Comparison of ENCODE assay signal across 31 mouse cellular contexts in the genomic region with DNA sequence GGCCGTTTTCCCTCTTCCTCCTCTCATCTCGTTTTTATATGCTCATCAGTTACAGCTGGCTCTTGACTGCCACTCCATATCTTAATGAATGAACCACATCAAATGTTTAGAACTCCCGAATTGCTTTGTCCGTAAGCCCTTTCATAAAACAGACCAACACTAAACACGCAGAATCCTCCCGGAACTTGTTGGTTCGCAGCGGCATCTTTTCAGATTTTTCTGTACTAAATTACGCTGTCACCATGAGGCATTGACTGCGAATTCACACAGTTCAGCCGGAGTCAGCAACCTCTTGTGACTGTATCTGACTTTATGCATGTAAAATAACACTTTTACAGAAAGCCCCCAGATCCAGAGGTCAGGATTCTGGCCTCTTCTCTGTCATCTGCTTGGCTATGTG. TPM values are rescaled to one million over a fixed set of nuclear protein-coding genes. Genes with fewer than 3 reads are reported as not detected.
DNase-seq lines count a peak whose midpoint lies in the region; ATAC-seq and TF ChIP-seq lines count a peak whose summit lies in the region.
"Had no signal": no experiment of that assay in that cellular context is flagged by ENCODE, and none has a peak within 500 bp of the region (broad histone marks: within the 10 kb centered on the region; RNA-seq: fewer than 3 reads in every experiment).

No protein-coding gene starts in this region.

- TF ChIP-seq EP300 in lung, postnatal 0 days (IDR thresholded peaks at IDR 0.05): no peak

- DNase-seq in lung, embryonic 14.5 days: peak; percentile 2
- no peak for DNase-seq in lung, postnatal 0 days (ENCODE audit: low spot score)
- no peak for DNase-seq in hindbrain, embryonic 14.5 days (ENCODE audit: low spot score)
- DNase-seq in midbrain, embryonic 11.5 days (ENCODE audit: low spot score, missing footprints): no peak
- no peak for DNase-seq in midbrain, postnatal 0 days (ENCODE audit: low spot score)
- DNase-seq in urinary bladder, adult 2 months (ENCODE audit: low spot score): no peak
- no peak for DNase-seq in gastrocnemius, adult 2 months
- DNase-seq: adrenal gland, postnatal 10 days; cerebellum, adult 9-10 months; gastrocnemius, postnatal 14 days; heart, adult 11 months; kidney, postnatal 36 days; layer of hippocampus, postnatal 36 days; liver, postnatal 0 days; lung, postnatal 14 days; right cerebral cortex, postnatal 4 days had no signal

- 58% methylated on average over 11 of the region's 11 CpGs for WGBS in lung, embryonic 14.5 days
- WGBS in lung, postnatal 0 days: 61% methylated on average over 11 of the region's 11 CpGs
- WGBS in hindbrain, embryonic 14.5 days: 24% methylated on average over 11 of the region's 11 CpGs
- WGBS in midbrain, embryonic 11.5 days: 40% methylated on average over 11 of the region's 11 CpGs
- 14% methylated on average over 11 of the region's 11 CpGs for WGBS in midbrain, postnatal 0 days

- H3K27me3 ChIP-seq in lung, embryonic 14.5 days (ENCODE audit: insufficient read depth, low read length): peaks cover 49% of the 10 kb centered on the region
- peaks cover 25% of the 10 kb centered on the region; the same call in 1 of the 2 replicates for H3K27me3 ChIP-seq in lung, postnatal 0 days (replicated peaks; ENCODE audit: insufficient read depth, low read length)
- H3K27me3 ChIP-seq in hindbrain, embryonic 14.5 days (ENCODE audit: control insufficient read depth, insufficient read depth, low read length): peaks cover 58% of the 10 kb centered on the region
- H3K27me3 ChIP-seq in midbrain, embryonic 11.5 days (ENCODE audit: control insufficient read depth, insufficient read depth, low read length): peaks cover 13% of the 10 kb centered on the region
- peaks cover 20% of the 10 kb centered on the region for H3K27me3 ChIP-seq in midbrain, postnatal 0 days (ENCODE audit: insufficient read depth, low read length)

- H3K4me2 ChIP-seq in lung, embryonic 14.5 days: no peak overlapping the region
- no peak overlapping the region for H3K4me2 ChIP-seq in lung, postnatal 0 days (replicated peaks; ENCODE audit: low read depth, low read length)
- H3K4me2 ChIP-seq in hindbrain, embryonic 14.5 days (replicated peaks): peak overlapping the region; percentile 36
- H3K4me2 ChIP-seq in midbrain, embryonic 11.5 days: peak overlapping the region; percentile 19; the same call in 1 of the 2 replicates
- peak overlapping the region; percentile 33 for H3K4me2 ChIP-seq in midbrain, postnatal 0 days (ENCODE audit: low read depth, low read length, poor library complexity, severe bottlenecking)
- H3K4me2 ChIP-seq: embryonic facial prominence, embryonic 15.5 days; heart, embryonic 11.5 days; kidney, embryonic 15.5 days; limb, embryonic 12.5 days; liver, embryonic 11.5 days had no signal

- no peak overlapping the region for H3K9ac ChIP-seq in lung, embryonic 14.5 days
- no peak overlapping the region for H3K9ac ChIP-seq in lung, postnatal 0 days (replicated peaks; ENCODE audit: low read depth)
- H3K9ac ChIP-seq in hindbrain, embryonic 14.5 days: no peak overlapping the region
- no peak overlapping the region for H3K9ac ChIP-seq in midbrain, embryonic 11.5 days (ENCODE audit: low read length)
- no peak overlapping the region for H3K9ac ChIP-seq in midbrain, postnatal 0 days (replicated peaks; ENCODE audit: low read length, poor library complexity, severe bottlenecking)
- H3K9ac ChIP-seq: embryonic facial prominence, embryonic 15.5 days; kidney, embryonic 15.5 days; limb, embryonic 12.5 days; liver, postnatal 0 days had no signal

- intact Hi-C loops in gastrocnemius, adult 2 months (cut with DNase I): no loop called here

- H3K9me3 ChIP-seq in lung, embryonic 14.5 days (ENCODE audit: low read depth, low read length): no peaks in the 10 kb centered on the region
- H3K9me3 ChIP-seq in lung, postnatal 0 days (ENCODE audit: low read length): no peaks in the 10 kb centered on the region
- no peaks in the 10 kb centered on the region for H3K9me3 ChIP-seq in hindbrain, embryonic 14.5 days (ENCODE audit: control insufficient read depth, low read length)
- no peaks in the 10 kb centered on the region for H3K9me3 ChIP-seq in midbrain, embryonic 11.5 days (ENCODE audit: control insufficient read depth, low read length)
- no peaks in the 10 kb centered on the region for H3K9me3 ChIP-seq in midbrain, postnatal 0 days (ENCODE audit: low read length)
- H3K9me3 ChIP-seq: embryonic facial prominence, embryonic 15.5 days; kidney, embryonic 15.5 days; limb, embryonic 12.5 days had no signal

- ATAC-seq in lung, embryonic 14.5 days (ENCODE audit: insufficient read depth): no peak
- no peak for ATAC-seq in lung, postnatal 0 days
- ATAC-seq in hindbrain, embryonic 14.5 days (ENCODE audit: low FRiP score): no peak
- no peak for ATAC-seq in midbrain, embryonic 11.5 days (ENCODE audit: low FRiP score)
- ATAC-seq in midbrain, postnatal 0 days (ENCODE audit: low FRiP score): no peak
- ATAC-seq: activated CD4-positive, CD25-positive, alpha-beta regulatory T cell, adult 4 months; intestine, postnatal 0 days; liver, postnatal 0 days had no signal

- H3K36me3 ChIP-seq in lung, embryonic 14.5 days (ENCODE audit: insufficient read depth): no peaks in the 10 kb centered on the region
- no peaks in the 10 kb centered on the region for H3K36me3 ChIP-seq in lung, postnatal 0 days (ENCODE audit: insufficient read depth, low read length)
- H3K36me3 ChIP-seq in hindbrain, embryonic 14.5 days (replicated peaks; ENCODE audit: control insufficient read depth, insufficient read depth): no peaks in the 10 kb centered on the region
- H3K36me3 ChIP-seq in midbrain, embryonic 11.5 days (ENCODE audit: control insufficient read depth, insufficient read depth, low read length): no peaks in the 10 kb centered on the region
- H3K36me3 ChIP-seq in midbrain, postnatal 0 days (ENCODE audit: insufficient read depth, low read length): no peaks in the 10 kb centered on the region
- H3K36me3 ChIP-seq: embryonic facial prominence, embryonic 15.5 days; kidney, embryonic 15.5 days; limb, embryonic 12.5 days had no signal

- TF ChIP-seq CTCF in lung, embryonic 14.5 days (IDR thresholded peaks at IDR 0.05; ENCODE audit: low read depth): no peak
- no peak for TF ChIP-seq CTCF in lung, postnatal 0 days (IDR thresholded peaks at IDR 0.05)
- TF ChIP-seq CTCF in midbrain, postnatal 0 days (IDR thresholded peaks at IDR 0.05): no peak
- no peak for TF ChIP-seq CTCF in gastrocnemius, adult 2 months (IDR thresholded peaks at IDR 0.05)

- no peaks in the 10 kb centered on the region for H3K4me1 ChIP-seq in lung, embryonic 14.5 days (ENCODE audit: insufficient read depth)
- no peaks in the 10 kb centered on the region for H3K4me1 ChIP-seq in lung, postnatal 0 days (ENCODE audit: insufficient read depth, low read depth, low read length)
- H3K4me1 ChIP-seq in hindbrain, embryonic 14.5 days (replicated peaks; ENCODE audit: control insufficient read depth, insufficient read depth, low read length): peaks cover 29% of the 10 kb centered on the region
- H3K4me1 ChIP-seq in midbrain, embryonic 11.5 days (ENCODE audit: control insufficient read depth, insufficient read depth, low read length): peaks cover 38% of the 10 kb centered on the region
- peaks cover 9% of the 10 kb centered on the region; the same call in 1 of the 2 replicates for H3K4me1 ChIP-seq in midbrain, postnatal 0 days (ENCODE audit: insufficient read depth, low read length)

- H3K4me3 ChIP-seq in lung, embryonic 14.5 days (ENCODE audit: low read depth, low read length): no peak overlapping the region
- no peak overlapping the region for H3K4me3 ChIP-seq in lung, postnatal 0 days (ENCODE audit: low read depth, low read length)
- H3K4me3 ChIP-seq in hindbrain, embryonic 14.5 days (replicated peaks; ENCODE audit: low read length): no peak overlapping the region
- no peak overlapping the region for H3K4me3 ChIP-seq in midbrain, embryonic 11.5 days (ENCODE audit: low read depth, low read length)
- no peak overlapping the region for H3K4me3 ChIP-seq in midbrain, postnatal 0 days (ENCODE audit: low read depth, low read length)
- H3K4me3 ChIP-seq in gastrocnemius, adult 2 months: no peak overlapping the region
- H3K4me3 ChIP-seq: embryonic facial prominence, embryonic 15.5 days; kidney, embryonic 15.5 days; limb, embryonic 12.5 days had no signal

- H3K27ac ChIP-seq in lung, embryonic 14.5 days (ENCODE audit: low read depth): no peak overlapping the region
- H3K27ac ChIP-seq in lung, postnatal 0 days (ENCODE audit: low read length): no peak overlapping the region
- H3K27ac ChIP-seq in hindbrain, embryonic 14.5 days: no peak overlapping the region
- no peak overlapping the region for H3K27ac ChIP-seq in midbrain, embryonic 11.5 days (ENCODE audit: low read depth, low read length)
- H3K27ac ChIP-seq in midbrain, postnatal 0 days (ENCODE audit: low read depth, low read length): no peak overlapping the region
- H3K27ac ChIP-seq in gastrocnemius, adult 2 months: no peak overlapping the region
- H3K27ac ChIP-seq: embryonic facial prominence, embryonic 15.5 days; kidney, embryonic 15.5 days; limb, embryonic 12.5 days; stomach, postnatal 0 days had no signal

RNA-seq across cellular contexts. Expression of a gene that starts 3.9 kb away (rescaled TPM):
- not detected in 2 replicates for polyA plus RNA-seq in lung, embryonic 14.5 days (2014; fragmentation: Nextera tagmentation; extraction: Ambion mirVana)
- not detected in 2 replicates for polyA plus RNA-seq in lung, postnatal 0 days (2015; fragmentation: Nextera tagmentation; extraction: Ambion mirVana)
- polyA plus RNA-seq in hindbrain, embryonic 14.5 days (2014; fragmentation: Nextera tagmentation; extraction: Ambion mirVana): 0.86 and 2.3 TPM in 2 replicates
- polyA plus RNA-seq in midbrain, embryonic 11.5 days (2014; fragmentation: Nextera tagmentation; extraction: Ambion mirVana): 2.3 and 2.6 TPM in 2 replicates
- total RNA-seq in midbrain, postnatal 0 days (2014; rRNA removed): 4.4 and 6.6 TPM in 2 replicates
- 4.0 and 5.4 TPM in 2 replicates for polyA plus RNA-seq in midbrain, postnatal 0 days (2015; fragmentation: Nextera tagmentation; extraction: Ambion mirVana)
- not detected in 2 replicates for polyA plus RNA-seq in urinary bladder, adult 2 months (2012; rRNA removed)
- total RNA-seq in gastrocnemius, adult 2 months (2021): not detected
- total RNA-seq: adrenal gland, postnatal 10 days; common myeloid progenitor, adult 5-6 weeks; gastrocnemius, postnatal 14 days; hematopoietic stem cell, adult 5-6 weeks; megakaryocyte progenitor cell, adult 5-6 weeks; MEL; monocyte, adult 5-6 weeks had no signal
- polyA plus RNA-seq: activated CD4-positive, CD25-positive, alpha-beta regulatory T cell, adult 4 months; C2C12; liver, embryonic 11.5 days; liver, postnatal 0 days; stomach, postnatal 0 days; thymus, postnatal 0 days had no signal

Comparison
In these comparisons a context has a peak if more than half of its experiments do, and no peak if none do; other contexts are left out.
1. H3K4me2 ChIP-seq: peak in hindbrain, embryonic 14.5 days (single experiment), midbrain, embryonic 11.5 days (single experiment) and midbrain, postnatal 0 days (single experiment); none in lung, embryonic 14.5 days (single experiment) and lung, postnatal 0 days (single experiment).